Mouse (Mus musculus): ENCODE measurements around the gene Stoml2.
"Not testable (repeated sequence)": the region's sequence is repeated elsewhere in the genome, so short reads cannot be mapped to it uniquely, and the experiment has no call there.

The Stoml2 gene

DNA sequence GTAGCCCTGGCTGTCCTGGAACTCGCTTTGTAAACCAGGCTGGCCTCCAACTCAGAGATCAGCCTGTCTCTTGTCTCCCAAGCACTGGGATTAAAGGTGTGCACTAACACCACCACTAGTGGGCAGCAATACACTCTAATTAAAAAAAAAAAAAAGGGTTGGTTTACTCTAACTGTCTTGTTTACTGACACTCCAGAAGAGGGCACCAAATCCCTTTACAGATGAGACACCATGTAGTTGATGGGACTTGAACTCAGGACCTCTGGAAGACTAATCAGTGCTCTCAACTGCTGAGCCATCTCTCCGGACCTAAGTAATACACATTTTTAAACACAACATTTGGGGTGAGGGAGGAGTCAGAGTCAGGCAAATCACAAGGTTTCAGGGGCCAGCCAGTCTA is 25.7 kb downstream of the Stoml2 start:
- CTCF ChIA-PET, result no interaction called here

DNA sequence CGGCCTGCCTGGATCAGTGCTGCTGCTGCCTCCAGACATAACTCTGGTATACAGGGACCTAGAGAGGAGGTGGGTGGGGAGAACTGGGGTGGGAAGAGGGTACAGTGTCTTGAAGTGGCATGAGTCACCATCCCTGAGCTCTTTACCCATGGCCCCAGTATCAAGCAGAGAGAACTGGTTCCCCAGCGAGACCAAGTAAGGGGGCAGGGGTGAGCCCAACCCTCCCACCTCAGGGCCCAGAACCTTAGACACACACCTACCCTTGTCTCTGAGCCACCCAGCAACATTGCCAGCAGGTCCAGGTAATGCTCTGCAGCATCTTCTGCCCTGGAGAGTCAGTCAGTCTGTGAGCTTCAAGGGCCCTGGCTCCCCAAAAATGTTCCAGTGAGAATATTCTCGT is 26.6 kb downstream of the Stoml2 start:
- CTCF ChIA-PET, result no interaction called here

DNA sequence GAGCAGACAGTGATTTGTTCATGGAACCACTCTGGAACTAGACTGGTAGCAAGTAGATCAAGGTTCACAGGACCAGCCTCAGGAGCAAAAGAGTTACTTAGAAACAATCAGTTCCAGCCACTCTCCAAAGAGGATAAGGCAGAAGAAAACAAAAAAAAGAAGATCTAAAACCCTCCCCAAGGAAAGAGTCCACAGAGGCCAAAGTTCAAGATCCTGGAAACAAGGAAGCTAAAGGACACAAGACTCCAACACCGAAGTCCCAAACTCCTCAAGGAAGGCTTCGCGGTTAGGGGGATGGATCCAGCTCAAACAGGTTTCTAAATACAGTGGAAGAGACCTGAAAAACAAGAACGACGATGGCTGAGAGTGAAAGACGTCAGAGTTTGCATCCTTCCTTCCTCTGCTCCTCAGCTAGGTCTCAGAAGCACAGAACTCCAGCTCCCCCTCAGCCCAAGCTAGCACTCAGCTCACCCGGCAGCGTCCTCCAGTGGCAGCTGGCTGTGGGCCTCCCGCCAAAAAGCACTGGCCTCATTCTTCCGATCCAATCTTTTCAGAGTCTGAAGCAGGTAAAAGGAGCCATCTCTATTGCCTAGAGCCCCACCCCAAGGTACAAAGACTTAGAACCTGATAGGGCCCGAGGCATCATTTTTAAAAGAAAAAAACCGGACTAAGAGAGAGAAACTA is 28.6 kb downstream of the Stoml2 start:
- CTCF ChIA-PET, result interaction anchor here (0.5 kb wide), 1 partner anchor 38 kb away, joined by 3 read pairs; no protein-coding TSS in a partner anchor

DNA sequence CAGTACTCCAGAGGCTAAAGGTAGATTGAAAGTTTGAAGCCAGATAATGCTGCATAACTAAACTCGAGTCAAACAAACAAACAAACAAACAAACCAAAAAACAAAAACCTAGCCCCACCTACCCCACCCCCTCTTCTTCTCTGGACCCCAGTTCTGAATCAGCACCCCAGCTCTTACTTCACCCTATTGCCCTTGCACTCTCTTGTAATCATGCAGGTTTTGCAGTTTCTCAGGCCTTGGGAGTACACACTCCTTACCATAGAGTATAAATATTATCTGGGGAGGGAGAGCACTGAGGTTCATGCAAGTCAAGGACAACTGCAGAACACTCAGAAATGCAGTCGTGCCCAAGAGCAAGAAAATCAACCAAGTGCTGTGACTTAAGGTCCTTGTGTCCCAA is 30.2 kb downstream of the Stoml2 start:
- CTCF ChIA-PET, result interaction anchor here (0.6 kb wide), 1 partner anchor 1702 kb away, joined by 3 read pairs; no protein-coding TSS in a partner anchor

DNA sequence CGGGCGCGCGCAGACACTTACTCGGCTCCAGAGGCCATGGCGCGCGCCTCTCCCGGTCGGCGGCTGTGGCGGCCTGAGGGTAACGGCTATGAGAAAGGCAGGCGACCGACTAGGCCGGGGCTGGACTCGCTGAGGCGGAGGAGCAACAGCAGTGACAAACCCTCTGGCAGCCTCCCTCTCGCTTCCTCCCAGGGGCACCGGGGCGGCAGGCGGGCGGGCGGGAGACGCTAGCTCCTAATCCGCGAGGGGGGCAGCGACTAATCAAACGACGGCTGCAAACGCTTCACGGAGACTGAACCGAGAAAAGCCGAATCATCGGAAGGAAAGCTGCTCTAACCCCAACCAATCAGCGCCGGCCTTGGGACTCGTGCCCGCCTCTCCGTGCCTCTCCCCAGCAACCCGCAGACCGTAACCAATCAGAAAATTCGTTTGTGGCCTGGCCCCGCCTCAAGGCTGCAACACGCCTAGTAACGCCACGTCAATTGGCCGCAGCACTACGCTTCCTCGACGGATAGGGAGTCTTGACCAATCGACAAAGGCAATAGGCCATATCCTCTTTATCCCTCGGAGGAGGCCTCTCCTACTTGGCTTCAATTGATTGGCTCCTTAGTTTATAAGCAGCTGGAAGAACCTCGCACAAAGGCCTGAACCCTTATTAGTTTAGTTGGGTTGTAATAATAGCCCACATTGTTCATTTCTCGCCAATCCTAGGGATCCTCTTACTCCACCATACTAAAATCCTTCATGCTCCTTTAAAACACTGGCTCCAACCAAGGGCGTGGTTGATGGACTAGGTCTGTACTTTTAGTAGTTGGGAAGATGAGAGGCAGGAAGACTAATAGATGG is 31.1 kb downstream of the Stoml2 start, which contains the start of gene Vcp:
TSS of gene Vcp (minus strand) at position 367 of the 846 bp plus-strand sequence.
- CTCF ChIA-PET, result not testable (repeated sequence)

DNA sequence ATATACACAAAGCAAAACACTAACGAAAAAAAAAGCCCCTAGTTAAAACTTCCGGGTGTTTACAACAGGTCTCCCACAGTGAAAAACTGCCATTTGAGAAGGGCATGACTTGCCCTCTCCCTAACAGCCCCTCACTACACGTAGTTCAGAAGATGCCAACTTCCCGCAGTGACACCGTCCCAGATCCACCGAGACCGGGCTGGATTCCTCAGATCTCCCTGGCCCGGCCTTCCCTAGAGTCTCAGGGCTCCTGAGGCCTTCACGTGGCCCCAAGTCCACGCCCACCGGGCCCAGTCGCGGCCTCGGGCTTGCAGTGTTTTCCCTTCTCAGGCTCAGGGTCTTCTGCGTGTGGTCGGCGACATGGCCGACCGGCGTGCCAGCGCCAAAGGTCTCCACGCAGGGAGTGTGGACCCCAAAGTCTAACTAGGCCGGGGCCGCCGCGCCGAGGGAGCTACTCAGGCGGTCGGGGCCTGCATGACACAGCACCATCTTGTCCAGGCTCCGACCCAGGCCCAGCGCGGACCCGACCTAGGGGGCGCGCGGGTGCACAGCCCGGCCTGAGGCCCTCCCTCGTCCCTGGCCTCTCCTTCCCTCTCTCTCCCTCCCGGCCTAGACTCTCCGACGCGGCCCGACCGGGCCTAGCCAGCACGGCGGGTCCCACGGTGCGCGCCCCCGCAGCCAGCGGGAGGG is 31.9 kb downstream of the Stoml2 start:
- CTCF ChIA-PET, result interaction anchor here (1.0 kb wide), 1 partner anchor 32 kb away, joined by 6 read pairs; the partner anchor contains the start of gene Stoml2

DNA sequence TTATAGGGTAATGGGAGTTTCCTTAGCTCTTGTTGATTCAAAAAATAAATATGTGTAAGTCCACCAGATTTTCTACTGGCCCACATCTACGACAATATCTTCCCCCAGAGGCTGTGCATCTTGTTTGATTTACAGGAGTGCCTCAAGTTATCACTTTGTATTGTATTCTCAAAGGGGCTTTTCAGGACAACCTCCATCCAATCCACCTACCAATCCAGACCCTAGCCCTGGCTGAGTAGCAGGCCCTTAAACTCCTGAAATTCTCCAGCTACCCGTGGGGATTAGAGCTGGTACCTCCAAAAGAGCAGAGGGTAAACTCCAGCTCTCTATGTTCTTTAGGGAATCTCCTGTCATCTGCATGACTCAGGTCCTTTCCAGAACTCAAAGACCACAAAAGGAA is 33.5 kb downstream of the Stoml2 start:
- CTCF ChIA-PET, result interaction anchor here (0.6 kb wide), 1 partner anchor 31 kb away, joined by 4 read pairs; no protein-coding TSS in a partner anchor

DNA sequence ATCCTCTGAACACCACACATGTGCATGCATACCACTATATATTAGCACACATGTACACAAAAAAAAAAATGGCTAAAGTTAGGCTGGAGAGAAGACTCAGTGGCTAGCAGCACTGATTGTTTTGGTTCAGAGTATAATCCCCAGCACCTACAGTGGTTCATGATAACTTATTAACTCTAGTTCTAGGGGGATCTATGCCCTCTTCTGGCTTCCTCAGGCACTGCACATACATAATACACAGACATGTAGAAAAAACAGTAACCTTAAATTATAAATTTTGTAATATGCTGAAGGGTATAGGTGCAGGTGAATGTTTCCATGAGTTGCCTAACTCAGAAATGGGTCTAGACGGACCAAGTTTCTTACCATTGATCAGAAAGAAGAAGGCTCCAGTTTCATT is 43.2 kb downstream of the Stoml2 start:
- CTCF ChIA-PET, result no interaction called here

DNA sequence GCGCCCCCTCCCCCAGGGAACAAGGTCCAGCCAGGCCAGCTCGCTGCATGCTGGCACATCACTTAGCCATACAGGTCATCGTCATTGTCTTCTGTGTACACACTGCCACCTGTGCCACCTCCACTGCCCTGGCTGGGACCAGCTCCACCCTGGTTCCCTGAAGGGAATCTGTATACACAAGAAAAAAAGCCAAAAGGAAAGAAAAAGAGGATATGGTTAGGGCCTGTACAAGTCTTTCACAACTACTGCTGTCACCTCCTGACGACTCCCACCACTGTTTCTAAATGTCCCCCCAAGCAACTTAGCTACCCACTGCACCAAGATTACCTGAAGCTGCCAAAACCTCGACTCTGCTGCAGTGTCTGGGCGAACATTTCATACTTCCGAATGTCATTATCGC is 51.0 kb downstream of the Stoml2 start:
- CTCF ChIA-PET, result not testable (repeated sequence)

DNA sequence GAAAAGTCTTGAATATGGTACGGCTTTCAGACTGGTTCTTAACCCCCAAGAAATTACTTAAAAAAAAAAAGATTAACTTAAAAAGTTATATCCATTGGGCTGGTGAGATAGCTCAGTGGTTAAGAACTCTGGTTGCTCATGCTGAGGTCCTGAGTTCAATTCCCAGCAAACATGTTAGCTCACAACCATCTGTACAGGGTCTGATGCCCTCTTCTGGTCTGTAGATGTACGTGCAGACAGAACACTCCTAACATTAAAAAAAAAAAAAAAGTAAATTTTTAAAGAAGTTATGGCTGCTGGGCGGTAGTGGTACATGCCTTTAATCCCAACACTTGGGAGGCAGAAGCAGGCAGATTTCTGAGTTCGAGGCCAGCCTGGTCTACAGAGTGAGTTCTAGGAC is 53.4 kb downstream of the Stoml2 start:
- CTCF ChIA-PET, result no interaction called here
